Comparison of ENCODE assay signal across 8 mouse cellular contexts in the genomic region with DNA sequence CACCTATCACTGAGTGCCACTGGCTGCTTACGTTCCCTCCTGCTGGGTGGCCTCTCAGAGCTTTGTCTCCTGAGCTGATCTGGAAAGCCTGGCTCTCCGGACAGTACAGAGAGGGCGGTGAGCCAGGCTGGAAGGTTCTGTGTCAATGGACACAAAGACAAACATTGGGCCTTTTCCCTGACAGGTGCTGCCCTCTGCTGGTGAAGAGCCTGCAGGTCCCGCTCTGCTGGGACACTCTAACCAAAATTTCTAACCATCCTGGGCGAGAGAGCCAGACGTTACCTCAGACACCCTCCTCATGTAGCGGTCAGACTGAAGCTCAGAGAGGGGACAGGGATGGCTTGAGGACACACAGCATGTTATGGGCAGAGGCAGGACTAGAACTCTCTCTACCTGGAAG.
A peak's percentile ranks its signal among the peaks of the same experiment; 100 is the strongest.
DNase-seq lines count a peak whose midpoint lies in the region; ATAC-seq and TF ChIP-seq lines count a peak whose summit lies in the region.

No protein-coding gene starts in this region.

- peak; percentile 70 for TF ChIP-seq CTCF in cortical plate, adult 2 months (IDR thresholded peaks at IDR 0.05; ENCODE audit: extremely low read depth, insufficient read depth, low read length)

- H3K27ac ChIP-seq in cortical plate, adult 2 months (ENCODE audit: insufficient read depth, low read length) = no peak overlapping the region

- intact Hi-C loops in gastrocnemius, postnatal 36 days (cut with DNase I) = no loop called here

- H3K4me1 ChIP-seq in cortical plate, adult 2 months (ENCODE audit: control insufficient read depth, insufficient read depth, low read length) = no peaks in the 10 kb centered on the region

- no peak for TF ChIP-seq POLR2A in cortical plate, adult 2 months (IDR thresholded peaks at IDR 0.05; ENCODE audit: extremely low read depth, insufficient read depth, low read length)

- H3K4me3 ChIP-seq in cortical plate, adult 2 months (ENCODE audit: insufficient read depth, low read length) = no peak overlapping the region

- ATAC-seq in erythroblast, adult 5-6 weeks (replicated peaks; ENCODE audit: low FRiP score, poor library complexity, severe bottlenecking) = no peak

- DNase-seq in CD4-positive helper T cell, adult 2 months (ENCODE audit: low read depth, low spot score) = peak; percentile 24
- peak; percentile 74 for DNase-seq in adipocyte (ENCODE audit: low spot score)
- DNase-seq in gastrocnemius, postnatal 36 days = peak; percentile 46 to 53
- peak; percentile 87 for DNase-seq in kidney, postnatal 4 days
- peak; percentile 72 for DNase-seq in lung, postnatal 36 days
- DNase-seq in right cerebral cortex, postnatal 10 days (ENCODE audit: low spot score in 2 of 2) = peak; percentile 65 to 83

Comparison
In these comparisons a context has a peak if more than half of its experiments do, and no peak if none do; other contexts are left out.
1. DNase-seq: peak in every context shown above with its lines; median percentile 87 in kidney, postnatal 4 days; 74 in adipocyte; 74 in right cerebral cortex, postnatal 10 days; 72 in lung, postnatal 36 days; 50 in gastrocnemius, postnatal 36 days; 24 in CD4-positive helper T cell, adult 2 months.